Mouse (Mus musculus) MEL (cell line): ENCODE measurements around the gene Prkar2a. TPM values are rescaled to one million over a fixed set of nuclear protein-coding genes. Genes with fewer than 3 reads are reported as not detected.

ENCODE experiments used
- DNase-seq: peaks from one replicate; pipeline ENCODE4 v3.0.0; 2011; ENCODE audit warnings: low read depth, low spot score
- H3K27ac ChIP-seq: 2 replicates; pipeline ENCODE4 v1.5.1; 2012; ENCODE audit warnings: low read depth, mild to moderate bottlenecking, control low read depth, low read length, moderate library complexity; ENCODE audit not compliant: control insufficient read depth
- H3K27me3 ChIP-seq, 2 experiments: fragments of 150-350 bp in 1 of 2; sonication (generic) in 1 of 2; 2 replicates each; pipeline ENCODE4 v1.6.1; 2012; ENCODE audit warnings: low read length in 2 of 2, mild to moderate bottlenecking in 2 of 2, improper control_type of control experiment in 1 of 2, moderate library complexity in 1 of 2; ENCODE audit not compliant: insufficient read depth in 2 of 2, control insufficient read depth in 1 of 2
- H3K36me3 ChIP-seq, 2 experiments: 2 replicates each; pipeline ENCODE4 v1.6.1; 2012 to 2014; ENCODE audit warnings: low read length in 2 of 2, improper control_type of control experiment in 1 of 2, inconsistent platforms in 1 of 2, mild to moderate bottlenecking in 1 of 2; ENCODE audit not compliant: insufficient read depth in 2 of 2, control insufficient read depth in 1 of 2
- H3K4me1 ChIP-seq, 2 experiments: fragments of 150-350 bp in 1 of 2; sonication (generic) in 1 of 2; 2 replicates each; pipeline ENCODE4 v1.6.1; 2012; ENCODE audit warnings: low read length in 2 of 2, improper control_type of control experiment in 1 of 2, mild to moderate bottlenecking in 1 of 2; ENCODE audit not compliant: insufficient read depth in 2 of 2, control insufficient read depth in 1 of 2
- H3K4me3 ChIP-seq, 2 experiments: fragments of 150-350 bp in 1 of 2; sonication (generic) in 1 of 2; 2 replicates each; pipeline ENCODE4 v1.5.1; 2012; ENCODE audit warnings: low read depth in 2 of 2, low read length in 2 of 2, mild to moderate bottlenecking in 2 of 2, moderate library complexity in 2 of 2, control low read depth in 1 of 2, improper control_type of control experiment in 1 of 2; ENCODE audit not compliant: control insufficient read depth in 1 of 2, insufficient read depth in 1 of 2
- H3K79me2 ChIP-seq: 2 replicates; pipeline ENCODE4 v1.6.1; 2012; ENCODE audit warnings: mild to moderate bottlenecking, low read length, moderate library complexity; ENCODE audit not compliant: control insufficient read depth, poor library complexity, insufficient read depth
- H3K9ac ChIP-seq: 2 replicates; pipeline ENCODE4 v1.6.1; 2012; ENCODE audit warnings: low read depth, mild to moderate bottlenecking, control low read depth, low read length, moderate library complexity; ENCODE audit not compliant: control insufficient read depth, poor library complexity, severe bottlenecking
- H3K9me3 ChIP-seq: fragments of 150-350 bp; sonication (generic); replicated peaks from 2 replicates; pipeline ENCODE4 v1.6.1; 2012; ENCODE audit warnings: mild to moderate bottlenecking, low read length, improper control_type of control experiment, moderate library complexity; ENCODE audit not compliant: insufficient read depth
- CHD1 ChIP-seq: IDR thresholded peaks from 2 replicates; pipeline ENCODE4 v1.6.1; 2012; ENCODE audit warnings: low read depth, mild to moderate bottlenecking, inconsistent platforms, low read length, improper control_type of control experiment
- CHD2 ChIP-seq: IDR thresholded peaks from 2 replicates; pipeline ENCODE4 v1.6.1; 2011; ENCODE audit warnings: low read length, improper control_type of control experiment
- CTCF ChIP-seq, 3 experiments: IDR thresholded peaks in 2 of 3; conservative IDR thresholded peaks in 1 of 3; 2 replicates each; pipeline ENCODE4 v1.5.1; 2011 to 2012; ENCODE audit warnings: low read length in 3 of 3, low read depth in 2 of 3, mild to moderate bottlenecking in 2 of 3, improper control_type of control experiment in 1 of 3, inconsistent platforms in 1 of 3, mixed read lengths in 1 of 3, moderate library complexity in 1 of 3; ENCODE audit not compliant: control insufficient read depth in 1 of 3, insufficient read depth in 1 of 3, poor library complexity in 1 of 3, severe bottlenecking in 1 of 3
- ELF1 ChIP-seq: IDR thresholded peaks from 2 replicates; pipeline ENCODE4 v1.6.1; 2014; ENCODE audit warnings: low read depth, mild to moderate bottlenecking, inconsistent platforms, low read length, improper control_type of control experiment, moderate library complexity
- EP300 ChIP-seq, 2 experiments: IDR thresholded peaks; 2 replicates each; pipeline ENCODE4 v1.6.1; 2011; ENCODE audit warnings: improper control_type of control experiment in 2 of 2, low read length in 2 of 2, low read depth in 1 of 2, mild to moderate bottlenecking in 1 of 2
- ETS1 ChIP-seq: IDR thresholded peaks from 2 replicates; pipeline ENCODE4 v1.6.1; 2012; ENCODE audit warnings: low read depth, mild to moderate bottlenecking, inconsistent platforms, low read length, improper control_type of control experiment, moderate library complexity
- HCFC1 ChIP-seq: IDR thresholded peaks from 2 replicates; pipeline ENCODE4 v1.6.1; 2012; ENCODE audit warnings: low read depth, mild to moderate bottlenecking, inconsistent platforms, low read length, improper control_type of control experiment, moderate library complexity
- JUND ChIP-seq: IDR thresholded peaks from 2 replicates; pipeline ENCODE4 v1.6.1; 2011; ENCODE audit warnings: low read depth, mild to moderate bottlenecking, improper control_type of control experiment, low read length
- MAX ChIP-seq: IDR thresholded peaks from 2 replicates; pipeline ENCODE4 v1.6.1; 2011; ENCODE audit warnings: low read length, improper control_type of control experiment
- MAZ ChIP-seq: IDR thresholded peaks from 2 replicates; pipeline ENCODE4 v1.6.1; 2012; ENCODE audit warnings: low read depth, mild to moderate bottlenecking, inconsistent platforms, low read length, improper control_type of control experiment
- MYB ChIP-seq: IDR thresholded peaks from 2 replicates; pipeline ENCODE4 v1.6.1; 2011; ENCODE audit warnings: mild to moderate bottlenecking, low read depth, low read length, improper control_type of control experiment
- MYC ChIP-seq: IDR thresholded peaks from 2 replicates; pipeline ENCODE4 v1.6.1; 2011; ENCODE audit warnings: low read depth, mild to moderate bottlenecking, low read length, improper control_type of control experiment, moderate library complexity
- NELFE ChIP-seq: IDR thresholded peaks from 2 replicates; pipeline ENCODE4 v1.6.1; 2011; ENCODE audit warnings: low read depth, low read length, improper control_type of control experiment
- NRF1 ChIP-seq: IDR thresholded peaks from 2 replicates; pipeline ENCODE4 v1.6.1; 2014; ENCODE audit warnings: low read depth, mild to moderate bottlenecking, inconsistent platforms, low read length, improper control_type of control experiment, moderate library complexity; ENCODE audit not compliant: poor library complexity, insufficient read depth, severe bottlenecking
- POLR2A ChIP-seq, 2 experiments: IDR thresholded peaks; 2 replicates each; pipeline ENCODE4 v1.6.1; 2011 to 2012; ENCODE audit warnings: low read length in 2 of 2, mild to moderate bottlenecking in 2 of 2, control low read depth in 1 of 2, improper control_type of control experiment in 1 of 2, low read depth in 1 of 2, moderate library complexity in 1 of 2; ENCODE audit not compliant: control insufficient read depth in 1 of 2, insufficient read depth in 1 of 2, poor library complexity in 1 of 2
- POLR2AphosphoS2 ChIP-seq: IDR thresholded peaks from 2 replicates; pipeline ENCODE4 v1.6.1; 2011; ENCODE audit warnings: low read length, improper control_type of control experiment
- POLR2AphosphoS5 ChIP-seq: IDR thresholded peaks from 2 replicates; pipeline ENCODE4 v1.6.1; 2012; ENCODE audit warnings: low read depth, borderline replicate concordance, mild to moderate bottlenecking, inconsistent platforms, low read length, moderate library complexity, mixed read lengths
- RAD21 ChIP-seq: IDR thresholded peaks from 2 replicates; pipeline ENCODE4 v1.6.1; 2011; ENCODE audit warnings: mild to moderate bottlenecking, low read depth, low read length, improper control_type of control experiment
- SIN3A ChIP-seq: IDR thresholded peaks from 2 replicates; pipeline ENCODE4 v1.6.1; 2012; ENCODE audit warnings: low read length, improper control_type of control experiment, inconsistent platforms
- TCF12 ChIP-seq: IDR thresholded peaks from 2 replicates; pipeline ENCODE4 v1.6.1; 2014; ENCODE audit warnings: low read depth, mild to moderate bottlenecking, inconsistent platforms, low read length, improper control_type of control experiment, moderate library complexity
- UBTF ChIP-seq: IDR thresholded peaks from 2 replicates; pipeline ENCODE4 v1.6.1; 2012; ENCODE audit warnings: low read depth, mild to moderate bottlenecking, inconsistent platforms, low read length, improper control_type of control experiment, moderate library complexity, borderline replicate concordance; ENCODE audit not compliant: insufficient read depth
- USF2 ChIP-seq, 2 experiments: IDR thresholded peaks; 2 replicates each; pipeline ENCODE4 v1.6.1; 2011 to 2012; ENCODE audit warnings: improper control_type of control experiment in 2 of 2, low read length in 2 of 2, borderline replicate concordance in 1 of 2, inconsistent platforms in 1 of 2, low read depth in 1 of 2, mild to moderate bottlenecking in 1 of 2; ENCODE audit not compliant: insufficient read depth in 1 of 2
- ZC3H11A ChIP-seq: IDR thresholded peaks from 2 replicates; pipeline ENCODE4 v1.6.1; 2012; ENCODE audit warnings: low read depth, mild to moderate bottlenecking, inconsistent platforms, low read length, improper control_type of control experiment
- ZKSCAN1 ChIP-seq: IDR thresholded peaks from 2 replicates; pipeline ENCODE4 v1.6.1; 2012; ENCODE audit warnings: low read depth, mild to moderate bottlenecking, inconsistent platforms, low read length, improper control_type of control experiment, moderate library complexity
- ZMIZ1 ChIP-seq: IDR thresholded peaks from 2 replicates; pipeline ENCODE4 v1.6.1; 2012; ENCODE audit warnings: low read depth, mild to moderate bottlenecking, inconsistent platforms, low read length, improper control_type of control experiment, moderate library complexity
- polyA plus RNA-seq, 2 experiments: library from polyadenylated mRNA; stranded (reverse) in 1 of 2; unstranded in 1 of 2; fragments of >175 nt in 1 of 2; fragments of >200 nt in 1 of 2; gene quantifications; 2 replicates each; pipeline versions ENCODE4 v1.2.1 to v1.2.4; 2012; ENCODE audit warnings: low replicate concordance in 2 of 2, low read depth in 1 of 2; ENCODE audit not compliant: insufficient read length in 2 of 2, insufficient read depth in 1 of 2, missing spikeins in 1 of 2
- total RNA-seq: library from RNA; depleted of rRNA; stranded (reverse); fragments of 300-350 nt; gene quantifications from 2 replicates; pipeline ENCODE4 v1.2.3, GENCODE M21; 2012

Gene Prkar2a
- total and polyA plus RNA-seq, 3 experiments: 22.4 to 230 (median 87.9) TPM

- peak; percentile 32 for DNase-seq
- Histone ChIP-seq H3K4me1 (peaks cover 10 to 12% of the 10 kb centered on the region in 2 experiments), H3K27me3 (no peaks in the 10 kb centered on the region)
Measured at GRCm38 (mm10) chr9:108792730-108793129, 103.6 kb downstream of the Prkar2a start.

DNA sequence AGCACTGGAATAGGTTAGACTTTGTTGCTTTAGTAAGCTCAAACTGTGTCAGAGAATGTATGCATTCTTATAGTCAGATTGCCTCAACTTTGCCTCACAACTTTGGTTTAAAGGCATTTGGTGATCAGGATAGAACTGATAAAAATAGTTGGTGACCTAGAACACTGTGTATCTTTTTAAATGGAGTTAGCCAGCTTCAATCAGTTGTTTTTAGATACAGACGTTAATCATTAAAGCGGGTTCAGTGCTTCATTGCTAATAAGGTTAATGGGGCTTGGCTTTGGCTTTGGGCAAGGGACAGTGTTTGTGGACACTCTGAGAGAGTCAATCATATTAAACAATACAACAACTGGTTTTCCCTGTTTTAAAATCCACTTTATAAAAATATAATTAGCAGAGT is 106.2 kb downstream of the Prkar2a start:
- H3K9ac ChIP-seq: no peak overlapping the region
- peaks cover 28% of the 10 kb centered on the region for H3K79me2 ChIP-seq
- no peak for DNase-seq
- TF ChIP-seq RAD21 (no peak), CHD2 (no peak), MYC (no peak), CHD1 (no peak), MAX (no peak), POLR2AphosphoS2 (no peak), UBTF (no peak), EP300 (IDR thresholded peaks at IDR 0.05; ENCODE audit: low read depth in 1 of 2, low read length in 2 of 2) (no peak), CTCF (IDR thresholded peaks at IDR 0.05 in 2 of 3, conservative IDR thresholded peaks at IDR 0.05 in 1 of 3; ENCODE audit: control insufficient read depth in 1 of 3, insufficient read depth in 1 of 3, low read depth in 2 of 3, low read length in 3 of 3, poor library complexity in 1 of 3, severe bottlenecking in 1 of 3) (no peak), ZC3H11A (no peak), MAZ (no peak), POLR2AphosphoS5 (no peak), ELF1 (no peak), NRF1 (no peak), HCFC1 (no peak), TCF12 (no peak), MYB (no peak)
- no peak overlapping the region for H3K4me3 ChIP-seq
- H3K27me3 ChIP-seq: no peaks in the 10 kb centered on the region
- peaks cover 3 to 20% of the 10 kb centered on the region in 2 experiments for H3K36me3 ChIP-seq
- no peak overlapping the region for H3K27ac ChIP-seq
- peaks cover 10 to 12% of the 10 kb centered on the region in 2 experiments for H3K4me1 ChIP-seq
- no peaks in the 10 kb centered on the region for H3K9me3 ChIP-seq

More at GRCm38 (mm10) chr9:108792730-108793129, 103.6 kb downstream of the Prkar2a start:
- H3K27ac ChIP-seq: no peak overlapping the region
- H3K9ac ChIP-seq: no peak overlapping the region
- H3K79me2 ChIP-seq: peaks cover 41% of the 10 kb centered on the region
- no peak overlapping the region for H3K4me3 ChIP-seq
- TF ChIP-seq ETS1 (no peak), RAD21 (no peak), ZMIZ1 (no peak), ZKSCAN1 (no peak), USF2 (IDR thresholded peaks at IDR 0.05; ENCODE audit: borderline replicate concordance in 1 of 2, insufficient read depth in 1 of 2, low read depth in 1 of 2, low read length in 2 of 2) (no peak), JUND (no peak), NELFE (no peak), ELF1 (no peak), CHD1 (no peak), POLR2A (IDR thresholded peaks at IDR 0.05; ENCODE audit: control insufficient read depth in 1 of 2, insufficient read depth in 1 of 2, low read depth in 1 of 2, low read length in 2 of 2, poor library complexity in 1 of 2) (no peak), SIN3A (no peak), EP300 (IDR thresholded peaks at IDR 0.05; ENCODE audit: low read depth in 1 of 2, low read length in 2 of 2) (no peak)
- H3K9me3 ChIP-seq: no peaks in the 10 kb centered on the region
- peaks cover 0 to 20% of the 10 kb centered on the region in 2 experiments; a peak in 3 of 4 replicates for H3K36me3 ChIP-seq
